Mouse (Mus musculus): ENCODE data around the gene Tacc2. TPM values are rescaled to one million over a fixed set of nuclear protein-coding genes. Genes with fewer than 3 reads are reported as not detected.

The Tacc2 gene
- polyA plus RNA-seq, 1 experiment = 0.03 TPM

- TF ChIP-seq GATA1 (IDR thresholded peaks at IDR 0.05; ENCODE audit: low read length) (no peak), TAL1 (IDR thresholded peaks at IDR 0.05; ENCODE audit: low read length) (no peak)
- peaks cover 33% of the 10 kb centered on the region for H3K4me1 ChIP-seq (ENCODE audit: control insufficient read depth)
Observed at GRCm38 (mm10) chr7:130563880-130564279, 13.4 kb upstream of the Tacc2 start.

GRCm38 (mm10) chr7:130564596-130564995 is 12.6 kb upstream of the Tacc2 start:
- TF ChIP-seq GATA1 (IDR thresholded peaks at IDR 0.05; ENCODE audit: low read length) (no peak), TAL1 (IDR thresholded peaks at IDR 0.05; ENCODE audit: low read length) (no peak)
- H3K36me3 ChIP-seq (ENCODE audit: control insufficient read depth) = no peaks in the 10 kb centered on the region
- no peaks in the 10 kb centered on the region for H3K9me3 ChIP-seq (ENCODE audit: control insufficient read depth, low read length)
- no peaks in the 10 kb centered on the region for H3K27me3 ChIP-seq (ENCODE audit: control insufficient read depth)
- no peak overlapping the region for H3K4me3 ChIP-seq (replicated peaks)
- peaks cover 33% of the 10 kb centered on the region for H3K4me1 ChIP-seq (ENCODE audit: control insufficient read depth)

More at GRCm38 (mm10) chr7:130563880-130564279, 13.4 kb upstream of the Tacc2 start:
- no peaks in the 10 kb centered on the region for H3K36me3 ChIP-seq (ENCODE audit: control insufficient read depth)
- no peaks in the 10 kb centered on the region for H3K9me3 ChIP-seq (ENCODE audit: control insufficient read depth, low read length)
- H3K27me3 ChIP-seq (ENCODE audit: control insufficient read depth) = no peaks in the 10 kb centered on the region
- H3K4me3 ChIP-seq (replicated peaks) = no peak overlapping the region

GRCm38 (mm10) chr7:130568783-130569436 is 8.3 kb upstream of the Tacc2 start:
- TF ChIP-seq GATA1 (IDR thresholded peaks at IDR 0.05; ENCODE audit: low read length) (no peak), TAL1 (IDR thresholded peaks at IDR 0.05; ENCODE audit: low read length) (no peak)
- peaks cover 13% of the 10 kb centered on the region for H3K4me1 ChIP-seq (ENCODE audit: control insufficient read depth)
- H3K36me3 ChIP-seq (ENCODE audit: control insufficient read depth) = no peaks in the 10 kb centered on the region
- no peaks in the 10 kb centered on the region for H3K9me3 ChIP-seq (ENCODE audit: control insufficient read depth, low read length)
- no peaks in the 10 kb centered on the region for H3K27me3 ChIP-seq (ENCODE audit: control insufficient read depth)
- no peak overlapping the region for H3K4me3 ChIP-seq (replicated peaks)

GRCm38 (mm10) chr7:130570472-130570871 is 6.8 kb upstream of the Tacc2 start:
- Histone ChIP-seq H3K27me3 (ENCODE audit: control insufficient read depth) (no peaks in the 10 kb centered on the region), H3K36me3 (ENCODE audit: control insufficient read depth) (no peaks in the 10 kb centered on the region), H3K9me3 (ENCODE audit: control insufficient read depth, low read length) (no peaks in the 10 kb centered on the region), H3K4me1 (ENCODE audit: control insufficient read depth) (peaks cover 4% of the 10 kb centered on the region), H3K4me3 (replicated peaks) (no peak overlapping the region)
- TF ChIP-seq TAL1 (IDR thresholded peaks at IDR 0.05; ENCODE audit: low read length) (no peak), GATA1 (IDR thresholded peaks at IDR 0.05; ENCODE audit: low read length) (no peak)

- H3K4me1 ChIP-seq (ENCODE audit: control insufficient read depth) = no peaks in the 10 kb centered on the region
- TF ChIP-seq GATA1 (IDR thresholded peaks at IDR 0.05; ENCODE audit: low read length) = no peak
- no peak for TF ChIP-seq TAL1 (IDR thresholded peaks at IDR 0.05; ENCODE audit: low read length)
- no peak within 1 kb of the TSS for H3K4me3 ChIP-seq (replicated peaks)
- no peaks in the 10 kb centered on the region for H3K27me3 ChIP-seq (ENCODE audit: control insufficient read depth)
- no peaks in the 10 kb centered on the region for H3K36me3 ChIP-seq (ENCODE audit: control insufficient read depth)
- H3K9me3 ChIP-seq (ENCODE audit: control insufficient read depth, low read length) = no peaks in the 10 kb centered on the region
Observed at GRCm38 (mm10) chr7:130572821-130573220, 4.4 kb upstream of the Tacc2 start, which contains the start of gene Nsmce4a. Gene Nsmce4a, minus strand, starts transcription at chr7:130573118.

GRCm38 (mm10) chr7:130573746-130574145 is 3.5 kb upstream of the Tacc2 start:
- no peaks in the 10 kb centered on the region for H3K36me3 ChIP-seq (ENCODE audit: control insufficient read depth)
- H3K4me1 ChIP-seq (ENCODE audit: control insufficient read depth) = no peaks in the 10 kb centered on the region
- no peaks in the 10 kb centered on the region for H3K27me3 ChIP-seq (ENCODE audit: control insufficient read depth)
- TF ChIP-seq GATA1 (IDR thresholded peaks at IDR 0.05; ENCODE audit: low read length) (no peak), TAL1 (IDR thresholded peaks at IDR 0.05; ENCODE audit: low read length) (no peak)
- H3K4me3 ChIP-seq (replicated peaks) = no peak overlapping the region
- H3K9me3 ChIP-seq (ENCODE audit: control insufficient read depth, low read length) = no peaks in the 10 kb centered on the region

GRCm38 (mm10) chr7:130574211-130574991 is 2.8 kb upstream of the Tacc2 start:
- Histone ChIP-seq H3K36me3 (ENCODE audit: control insufficient read depth) (no peaks in the 10 kb centered on the region), H3K9me3 (ENCODE audit: control insufficient read depth, low read length) (no peaks in the 10 kb centered on the region), H3K4me3 (replicated peaks) (no peak overlapping the region), H3K4me1 (ENCODE audit: control insufficient read depth) (no peaks in the 10 kb centered on the region), H3K27me3 (ENCODE audit: control insufficient read depth) (no peaks in the 10 kb centered on the region)
- TF ChIP-seq TAL1 (IDR thresholded peaks at IDR 0.05; ENCODE audit: low read length) (no peak), GATA1 (IDR thresholded peaks at IDR 0.05; ENCODE audit: low read length) (no peak)

GRCm38 (mm10) chr7:130576981-130577380 is 257 bp upstream of the Tacc2 start:
- Histone ChIP-seq H3K36me3 (ENCODE audit: control insufficient read depth) (no peaks in the 10 kb centered on the region), H3K4me3 (replicated peaks) (no peak overlapping the region), H3K9me3 (ENCODE audit: control insufficient read depth, low read length) (peaks cover 4% of the 10 kb centered on the region), H3K27me3 (ENCODE audit: control insufficient read depth) (no peaks in the 10 kb centered on the region), H3K4me1 (ENCODE audit: control insufficient read depth) (no peaks in the 10 kb centered on the region)
- TF ChIP-seq GATA1 (IDR thresholded peaks at IDR 0.05; ENCODE audit: low read length) (no peak), TAL1 (IDR thresholded peaks at IDR 0.05; ENCODE audit: low read length) (no peak)

- Histone ChIP-seq H3K4me1 (ENCODE audit: control insufficient read depth) (no peaks in the 10 kb centered on the region), H3K9me3 (ENCODE audit: control insufficient read depth, low read length) (peaks cover 4% of the 10 kb centered on the region), H3K36me3 (ENCODE audit: control insufficient read depth) (no peaks in the 10 kb centered on the region), H3K4me3 (replicated peaks) (no peak overlapping the region), H3K27me3 (ENCODE audit: control insufficient read depth) (no peaks in the 10 kb centered on the region)
- no peak for TF ChIP-seq GATA1 (IDR thresholded peaks at IDR 0.05; ENCODE audit: low read length)
- TF ChIP-seq TAL1 (IDR thresholded peaks at IDR 0.05; ENCODE audit: low read length) = no peak
Observed at GRCm38 (mm10) chr7:130578066-130578465, 828 bp downstream of the Tacc2 start.
